Mouse (Mus musculus) CH12.LX (cell line): ENCODE data around the gene Tceal8.

Source experiments
- CHD1 ChIP-seq: IDR thresholded peaks from 2 replicates; pipeline ENCODE4 v1.6.1; 2012; ENCODE audit warnings: low read depth, low read length, improper control_type of control experiment, inconsistent platforms
- CTCF ChIP-seq, 2 experiments: IDR thresholded peaks in 1 of 2; conservative IDR thresholded peaks in 1 of 2; 2 replicates each; pipeline ENCODE4 v1.5.1; 2011 to 2012; ENCODE audit warnings: low read depth in 2 of 2, low read length in 2 of 2, improper control_type of control experiment in 1 of 2, inconsistent platforms in 1 of 2, mild to moderate bottlenecking in 1 of 2, moderate library complexity in 1 of 2
- HCFC1 ChIP-seq: IDR thresholded peaks from 2 replicates; pipeline ENCODE4 v1.6.1; 2012; ENCODE audit warnings: low read depth, mild to moderate bottlenecking, inconsistent platforms, low read length, improper control_type of control experiment
- MAFK ChIP-seq: IDR thresholded peaks from 2 replicates; pipeline ENCODE4 v1.6.1; 2011; ENCODE audit warnings: low read length, improper control_type of control experiment; ENCODE audit not compliant: insufficient replicate concordance
- MXI1 ChIP-seq: IDR thresholded peaks from 2 replicates; pipeline ENCODE4 v1.6.1; 2011; ENCODE audit warnings: mild to moderate bottlenecking, low read depth, low read length, improper control_type of control experiment
- SIN3A ChIP-seq: IDR thresholded peaks from 2 replicates; pipeline ENCODE4 v1.6.1; 2012; ENCODE audit warnings: low read length, improper control_type of control experiment, inconsistent platforms
- USF2 ChIP-seq: conservative IDR thresholded peaks from 2 replicates; pipeline ENCODE4 v1.6.1; 2011; ENCODE audit warnings: low read depth, low read length, improper control_type of control experiment
- ZNF384 ChIP-seq: IDR thresholded peaks from 2 replicates; pipeline ENCODE4 v1.6.1; 2012; ENCODE audit warnings: low read depth, low read length, improper control_type of control experiment, inconsistent platforms

DNA sequence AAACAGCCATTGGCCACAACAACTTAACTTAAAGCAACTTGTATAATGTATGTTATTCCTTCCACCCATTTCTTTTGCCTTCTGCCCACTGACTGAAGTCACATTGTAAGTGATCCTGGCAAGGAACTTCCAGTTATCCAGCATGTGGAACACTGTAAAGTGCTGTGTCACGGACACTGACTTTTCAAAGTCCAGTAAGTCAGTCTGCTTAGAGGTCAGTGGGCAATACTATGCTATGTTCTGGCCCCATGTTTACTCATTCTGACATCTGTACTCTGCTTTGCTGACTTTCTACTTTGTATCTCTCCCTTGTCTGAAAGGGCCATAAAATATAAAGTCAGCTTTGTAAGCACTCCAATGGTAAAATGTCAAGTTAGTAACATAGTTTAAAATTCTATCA, 11.0 kb upstream of the Tceal8 start:
- no peak for TF ChIP-seq ZNF384
- TF ChIP-seq SIN3A, result no peak
- no peak for TF ChIP-seq CTCF (conservative IDR thresholded peaks at IDR 0.05 in 1 of 2, IDR thresholded peaks at IDR 0.05 in 1 of 2; ENCODE audit: low read depth in 2 of 2, low read length in 2 of 2)
- TF ChIP-seq CHD1, result no peak
- no peak for TF ChIP-seq MAFK
- TF ChIP-seq MXI1, result no peak
- TF ChIP-seq HCFC1, result no peak
- no peak for TF ChIP-seq USF2
